Mouse (Mus musculus): ENCODE data around the gene Wdfy3.

The Wdfy3 gene

DNA sequence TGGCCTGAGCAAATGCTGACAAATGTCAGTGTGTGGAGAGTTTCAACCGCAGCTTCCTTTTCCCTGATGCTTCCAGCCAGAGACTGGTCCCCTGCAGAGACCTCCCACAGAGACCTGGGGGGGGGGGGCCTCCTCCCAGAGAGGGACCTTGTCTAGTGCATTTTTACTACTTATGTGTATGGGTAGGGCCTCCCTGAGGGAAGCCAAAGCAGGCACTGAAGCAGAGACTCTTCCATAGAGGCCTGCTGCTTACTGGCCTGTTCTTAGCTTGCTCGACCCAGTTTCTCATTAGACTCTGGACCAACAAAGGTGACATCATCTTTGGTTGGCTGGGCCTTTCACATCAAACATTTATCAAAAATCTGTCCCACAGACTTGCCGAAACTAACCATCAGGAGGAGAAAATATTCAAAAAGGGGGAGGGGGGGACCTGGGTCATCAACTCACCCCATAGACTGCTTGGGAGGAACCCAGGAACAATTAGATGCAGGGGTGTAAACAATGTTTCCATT lies 14.5 kb downstream of the Wdfy3 start:
- no peak for DNase-seq (ENCODE audit: low spot score)

DNA sequence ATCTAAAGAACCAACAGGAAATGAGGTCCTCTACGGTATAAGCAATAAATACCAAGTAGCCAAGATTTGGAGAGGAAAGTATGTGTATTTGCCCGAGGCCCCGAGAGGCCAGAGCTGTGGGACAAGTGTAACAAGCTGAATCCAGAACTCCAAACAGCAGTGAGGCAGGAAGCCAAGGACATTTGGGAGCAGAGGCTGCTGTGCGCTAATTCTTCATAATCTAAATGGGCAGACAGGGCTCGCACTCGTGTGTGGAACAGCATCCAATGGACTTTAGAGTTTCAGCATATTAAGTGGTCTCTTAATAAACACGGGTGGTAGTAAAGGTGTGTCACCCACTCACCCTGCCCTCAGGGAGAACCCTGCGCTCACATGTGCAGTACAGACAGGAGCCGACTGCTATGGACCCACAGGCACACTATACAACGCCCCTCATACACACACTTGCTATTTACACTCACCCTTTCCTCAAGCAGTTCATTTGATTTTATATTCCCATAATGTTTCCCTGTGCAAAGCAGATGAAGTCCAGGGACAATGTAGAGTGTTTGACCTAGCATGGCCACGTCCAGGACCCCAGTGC lies 15.1 kb downstream of the Wdfy3 start:
- no peak for DNase-seq (ENCODE audit: low spot score)

DNA sequence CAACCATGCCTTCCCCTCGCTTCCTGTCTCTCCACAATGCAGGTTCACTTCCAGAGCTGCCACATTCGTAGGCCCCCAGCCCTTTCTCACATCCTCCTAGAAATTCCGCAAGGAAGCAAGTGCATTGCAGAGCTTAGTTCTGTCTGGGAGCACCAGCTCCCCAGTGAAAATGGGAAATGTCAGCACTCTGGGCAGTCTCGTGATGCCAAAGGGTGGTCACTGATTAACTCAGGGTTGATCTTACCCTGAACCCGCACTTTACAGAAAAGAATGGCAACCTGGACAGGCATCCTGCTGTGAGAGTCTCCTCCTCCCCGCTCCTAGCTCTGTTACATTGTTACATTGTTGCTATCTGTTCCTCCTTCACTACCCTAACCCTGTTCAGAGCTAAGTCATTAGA lies 16.8 kb downstream of the Wdfy3 start:
- DNase-seq (ENCODE audit: low spot score) = no peak

DNA sequence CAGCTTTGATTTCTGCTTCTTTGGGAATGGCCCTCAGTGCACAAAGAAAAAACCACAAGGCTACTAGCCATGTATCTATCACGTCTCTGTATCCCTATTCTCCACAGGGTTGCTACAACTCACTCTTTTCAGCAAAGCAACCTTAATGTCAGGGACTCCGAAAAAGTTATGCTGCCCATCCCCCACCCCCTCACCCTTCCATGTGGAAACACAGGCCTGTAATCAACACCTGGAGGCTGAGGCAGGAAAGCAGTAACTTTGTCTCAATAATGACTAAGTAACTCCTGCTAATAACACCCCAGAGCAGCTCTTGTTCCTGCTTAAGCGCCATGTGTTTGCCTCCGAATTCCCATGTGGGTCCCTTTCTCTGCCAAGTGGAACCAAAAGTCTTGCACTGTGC lies 17.3 kb downstream of the Wdfy3 start:
- DNase-seq (ENCODE audit: low spot score) = no peak

DNA sequence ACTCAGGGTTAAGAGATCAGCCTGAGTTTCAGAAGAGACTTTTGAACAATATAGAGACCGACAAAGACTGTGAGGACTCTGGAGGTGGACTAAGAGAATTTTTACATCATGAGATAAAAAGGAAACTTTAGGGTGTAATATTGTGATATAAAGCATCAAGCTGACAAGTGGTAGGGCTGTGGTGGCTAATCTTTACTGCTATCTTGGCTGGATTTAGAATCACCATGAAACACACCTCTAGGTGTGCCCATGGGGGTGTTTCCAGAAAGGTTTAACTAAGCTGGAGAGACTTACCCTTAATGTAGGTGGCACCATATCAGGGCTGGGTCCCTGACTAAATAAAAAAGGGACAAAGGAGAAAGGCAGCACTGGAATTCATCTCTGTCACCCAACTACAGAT lies 19.0 kb downstream of the Wdfy3 start:
- DNase-seq (ENCODE audit: low spot score) = no peak

DNA sequence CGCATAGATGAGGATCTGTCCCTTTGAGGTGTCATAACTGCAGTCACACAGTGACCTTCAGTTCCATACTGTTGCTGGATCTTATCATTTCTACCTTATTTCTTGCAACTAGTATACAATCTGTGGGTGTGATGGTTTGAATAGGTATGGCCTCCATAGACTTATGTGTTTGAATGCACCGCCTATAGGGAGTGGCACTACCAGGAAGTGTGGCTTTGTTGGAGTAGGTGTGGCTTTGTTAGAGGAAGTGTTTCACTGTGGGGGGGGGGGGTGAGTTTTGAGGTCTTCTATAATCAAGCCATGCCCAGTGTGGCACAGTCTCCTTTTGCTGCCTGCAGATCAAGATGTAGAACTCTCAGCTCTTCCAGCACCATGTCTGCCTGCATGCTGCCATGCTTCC lies 21.3 kb downstream of the Wdfy3 start:
- DNase-seq (ENCODE audit: low spot score) = no peak

DNA sequence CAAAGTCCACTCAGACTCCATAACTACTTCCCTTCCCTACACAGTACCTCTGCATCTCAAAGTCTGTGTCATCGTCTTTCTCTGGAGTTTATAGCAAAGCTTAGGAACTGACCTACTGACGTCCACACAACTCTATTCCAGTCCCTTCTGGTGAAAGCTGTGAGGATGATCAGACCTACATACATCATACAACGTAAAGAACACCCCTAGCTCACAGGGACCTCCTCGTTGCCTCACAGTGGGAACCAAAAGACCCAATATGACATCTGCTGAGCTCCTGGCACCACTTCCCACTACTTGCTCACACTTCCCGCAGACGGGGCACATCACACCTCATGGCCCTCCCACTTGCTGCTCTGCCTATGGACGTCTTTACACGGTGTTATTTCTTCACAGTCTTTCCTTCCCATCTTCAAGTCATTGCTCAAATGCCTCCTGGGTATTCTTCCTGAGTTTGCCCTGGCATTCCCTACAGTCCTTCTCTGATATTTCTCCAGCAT lies 23.1 kb downstream of the Wdfy3 start:
- no peak for DNase-seq (ENCODE audit: low spot score)

DNA sequence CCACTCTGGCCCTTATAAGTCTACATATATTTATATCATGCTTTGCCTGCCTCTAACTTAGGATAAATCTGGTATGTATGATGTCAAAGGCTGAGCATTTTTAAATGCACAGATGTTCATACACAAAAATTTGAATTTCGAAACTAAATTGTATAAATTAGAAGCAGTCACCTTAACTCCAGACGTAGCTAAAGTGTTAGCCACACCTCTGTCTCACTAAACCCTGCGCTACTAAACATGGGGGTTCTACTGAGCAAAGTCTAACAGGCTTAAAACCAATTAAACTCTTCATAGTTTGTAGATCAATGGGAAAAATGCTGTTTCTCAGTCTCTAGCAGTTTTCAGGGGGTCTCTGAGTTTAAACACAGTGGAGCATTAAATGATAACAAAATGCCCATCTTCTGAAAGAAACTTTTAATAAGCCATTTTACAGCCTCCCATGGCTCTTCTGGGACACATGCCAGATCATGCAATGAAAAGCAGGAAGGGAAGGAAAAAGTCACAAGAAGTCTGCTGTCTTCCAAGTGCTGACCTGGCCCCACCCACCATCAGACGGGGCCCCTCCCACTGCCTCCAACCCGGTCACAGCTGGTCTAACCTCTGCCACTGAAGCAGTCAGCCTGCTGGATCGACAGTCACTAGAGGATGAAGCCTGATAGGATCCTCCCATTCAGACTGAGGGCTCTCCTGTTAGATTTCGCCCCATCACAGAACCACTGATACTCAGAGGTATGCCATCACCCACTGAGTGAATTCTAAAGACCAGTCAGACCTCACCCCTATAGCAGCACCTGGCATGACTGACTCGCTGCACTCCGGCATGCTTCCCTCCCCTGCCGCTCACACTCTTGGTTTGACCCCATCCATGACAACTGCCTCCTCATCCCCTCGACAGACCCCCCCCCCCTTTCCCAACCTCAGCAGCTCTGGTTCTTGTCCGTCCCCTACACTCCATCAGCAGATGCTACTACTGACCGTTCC lies 23.8 kb downstream of the Wdfy3 start:
- DNase-seq (ENCODE audit: low spot score) = no peak

DNA sequence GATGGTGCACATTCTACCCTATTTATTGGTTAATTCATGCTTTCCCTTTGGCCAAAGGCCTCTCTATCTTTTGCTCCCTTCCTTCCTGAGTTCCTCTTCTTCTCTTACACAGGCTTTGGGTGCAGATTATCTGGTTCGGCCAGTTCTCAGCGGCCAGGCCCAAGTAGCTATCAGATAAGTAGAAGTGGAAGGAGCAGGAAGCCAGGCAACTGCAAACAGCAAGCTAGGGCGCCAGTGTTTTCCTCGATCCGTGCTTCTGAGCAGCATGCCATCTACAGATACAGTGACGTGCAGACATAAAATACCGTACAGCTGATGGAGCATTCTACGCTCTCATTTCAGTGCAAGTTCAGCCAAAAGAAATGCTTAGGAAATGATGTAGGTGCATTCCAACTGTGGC lies 24.5 kb downstream of the Wdfy3 start:
- no peak for DNase-seq (ENCODE audit: low spot score)

DNA sequence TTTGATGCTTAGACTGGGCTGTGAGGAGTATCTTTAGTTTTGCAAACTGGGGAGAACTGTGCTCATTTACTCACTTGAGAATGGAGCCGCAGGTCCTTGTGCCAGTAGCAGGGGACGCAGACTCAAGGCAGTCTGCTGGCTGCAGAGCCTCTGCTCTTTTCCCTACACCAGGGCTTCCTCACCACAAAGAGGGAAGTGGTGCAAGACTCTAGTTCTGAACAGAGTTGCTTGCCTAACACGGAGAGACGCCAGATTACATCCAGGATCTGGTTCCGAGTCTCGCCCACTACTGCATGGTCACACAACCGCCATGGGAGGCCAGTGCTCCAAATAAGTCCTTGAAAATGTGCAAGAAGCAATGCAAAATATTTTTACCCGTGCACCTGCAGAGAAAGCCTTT lies 36.4 kb downstream of the Wdfy3 start:
- DNase-seq (ENCODE audit: low spot score) = no peak

DNA sequence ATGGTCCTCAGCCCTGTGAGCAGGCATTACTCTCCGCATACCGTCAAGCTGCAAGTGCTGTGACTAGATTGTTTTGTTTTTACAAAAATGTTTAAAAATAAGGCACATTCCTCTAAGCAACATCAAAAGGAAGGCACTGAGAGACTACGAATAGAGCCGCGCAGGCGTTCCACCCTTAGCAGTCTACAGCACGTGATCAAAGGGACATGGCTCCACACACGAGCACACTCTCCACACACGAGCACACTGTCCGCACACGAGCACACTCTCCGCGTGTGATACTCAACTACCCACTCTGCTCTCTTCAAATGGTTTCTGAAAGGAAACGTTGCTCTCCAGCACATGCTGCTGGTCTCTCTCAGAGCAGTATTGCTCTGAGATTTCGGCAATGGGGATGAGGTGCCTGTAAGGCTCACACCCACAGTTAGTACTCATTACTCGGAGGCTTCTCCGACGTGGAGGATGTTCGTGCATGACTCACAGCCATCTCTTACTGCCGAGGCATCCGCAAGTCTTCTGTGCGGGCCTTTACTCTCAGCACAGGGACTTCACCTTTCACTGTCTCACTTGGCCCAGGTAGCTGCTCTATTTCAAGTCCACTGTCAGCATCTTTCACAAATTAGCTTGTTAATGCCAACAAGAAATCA lies 37.0 kb downstream of the Wdfy3 start:
- no peak for DNase-seq (ENCODE audit: low spot score)

DNA sequence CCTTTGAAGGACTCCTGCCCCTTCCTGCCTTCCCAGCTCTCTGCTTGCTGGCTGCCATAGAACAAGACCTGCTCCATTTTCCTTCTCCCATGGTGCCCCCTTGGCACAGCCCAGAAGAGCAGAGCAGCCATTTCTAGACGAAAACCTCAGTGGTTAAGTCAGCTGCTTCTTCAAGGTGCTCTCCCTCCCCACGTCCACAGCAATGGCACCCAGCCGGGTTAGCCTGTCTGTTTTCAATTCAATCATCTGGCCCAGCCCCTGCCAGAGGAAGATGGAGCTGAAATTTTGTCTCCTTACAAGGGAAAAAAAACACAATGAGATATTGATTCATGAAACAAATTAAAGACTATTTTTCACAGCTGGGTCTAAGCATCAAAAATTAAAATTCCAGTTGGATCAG lies 37.5 kb downstream of the Wdfy3 start:
- no peak for DNase-seq (ENCODE audit: low spot score)

DNA sequence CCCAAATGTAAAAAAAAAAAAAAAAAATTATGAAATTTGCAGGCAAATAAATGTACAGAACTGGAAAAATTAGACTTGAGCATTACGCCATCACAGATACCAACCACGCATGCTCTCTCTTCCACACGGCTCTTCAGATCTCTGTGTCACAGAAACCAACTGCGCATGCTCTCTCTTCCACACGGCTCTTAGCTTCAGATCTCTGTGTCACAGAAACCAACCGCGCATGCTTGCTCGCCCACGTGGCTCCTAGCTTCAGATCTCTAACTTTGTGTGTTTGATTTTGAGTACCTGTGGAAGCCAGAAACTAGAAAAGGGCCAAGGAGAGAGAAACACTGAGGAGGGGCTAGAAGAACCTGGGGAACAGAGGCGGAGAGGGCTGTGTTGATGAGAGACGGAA lies 46.3 kb downstream of the Wdfy3 start:
- DNase-seq (ENCODE audit: low spot score) = no peak

DNA sequence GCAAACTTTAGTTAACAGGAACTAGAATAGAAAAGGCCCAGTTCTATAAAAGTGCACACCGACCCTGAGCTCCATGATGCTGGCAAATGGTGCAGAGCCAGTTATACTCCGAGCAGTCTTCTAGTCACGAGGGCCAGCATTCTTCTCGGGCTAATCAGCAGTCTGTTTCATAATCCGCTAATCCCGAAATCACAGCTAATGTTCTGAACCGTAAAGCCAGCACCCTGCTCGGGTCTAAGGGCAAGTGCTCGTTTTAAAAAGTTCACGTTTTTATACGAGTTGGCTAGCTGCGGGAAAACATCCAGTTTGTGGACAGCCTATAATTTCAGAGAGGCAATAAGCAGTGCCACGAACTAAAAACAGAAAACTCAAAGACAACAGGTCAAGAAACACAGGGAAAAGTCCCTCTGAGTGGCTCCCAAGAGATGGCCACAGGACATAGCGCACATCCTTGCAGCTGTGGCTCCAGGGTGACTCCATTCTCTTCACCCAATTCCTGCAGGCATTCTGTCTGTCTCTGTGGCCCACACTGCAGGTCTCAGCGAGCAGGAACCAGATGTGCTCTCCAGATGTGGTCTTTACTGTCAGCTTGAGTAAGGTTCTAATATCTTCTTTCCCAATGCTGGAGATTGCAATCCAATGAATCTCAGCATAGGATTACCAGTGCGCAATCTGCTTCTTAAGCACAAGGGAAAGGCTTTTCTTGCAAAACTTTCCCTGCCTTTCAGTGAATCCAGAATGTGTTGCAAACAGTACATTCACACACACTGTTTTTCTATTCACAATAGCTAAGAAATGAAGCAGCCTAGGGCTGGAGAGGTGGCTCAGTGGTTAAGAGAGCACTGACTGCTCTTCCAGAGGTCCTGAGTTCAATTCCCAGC lies 47.5 kb downstream of the Wdfy3 start:
- DNase-seq (ENCODE audit: low spot score) = no peak

DNA sequence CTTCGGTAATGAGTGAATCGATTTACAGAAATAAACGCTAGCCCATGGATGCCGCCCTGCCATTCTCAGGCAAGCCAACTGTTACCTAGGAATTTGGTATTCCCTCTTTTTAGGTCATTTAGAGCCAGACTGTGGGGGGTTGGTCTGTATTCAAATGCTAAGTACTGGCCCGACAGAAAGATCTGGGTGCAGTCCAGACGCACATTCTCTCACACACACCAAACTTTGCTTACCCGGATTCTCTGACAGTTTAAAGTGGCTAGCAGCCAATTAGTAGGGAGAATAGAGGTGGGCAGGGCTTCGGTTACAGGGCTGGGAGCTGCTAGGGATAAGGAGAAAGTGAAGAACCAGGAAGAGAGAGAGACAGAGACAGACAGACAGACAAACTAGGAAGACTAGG lies 55.5 kb downstream of the Wdfy3 start:
- DNase-seq (ENCODE audit: low spot score) = no peak

DNA sequence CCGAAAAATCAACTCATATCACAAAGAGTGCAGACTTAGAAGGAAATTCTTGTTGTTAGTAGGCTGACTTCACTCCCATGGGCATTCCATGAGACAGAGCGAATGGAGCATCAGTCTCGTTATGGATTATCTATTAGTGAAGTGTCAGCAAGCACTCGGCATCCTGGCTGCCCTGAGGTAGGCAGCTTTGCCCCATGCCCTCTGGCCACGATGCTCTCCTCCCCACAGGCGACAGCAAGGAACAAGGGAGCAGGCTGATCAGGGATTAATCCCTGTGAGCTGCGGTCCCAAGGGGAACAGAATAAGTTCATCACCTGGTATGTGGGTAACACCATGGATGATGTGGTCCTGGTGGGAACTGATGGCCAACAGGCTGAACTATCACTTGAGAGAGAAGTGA lies 55.9 kb downstream of the Wdfy3 start:
- DNase-seq (ENCODE audit: low spot score) = no peak

DNA sequence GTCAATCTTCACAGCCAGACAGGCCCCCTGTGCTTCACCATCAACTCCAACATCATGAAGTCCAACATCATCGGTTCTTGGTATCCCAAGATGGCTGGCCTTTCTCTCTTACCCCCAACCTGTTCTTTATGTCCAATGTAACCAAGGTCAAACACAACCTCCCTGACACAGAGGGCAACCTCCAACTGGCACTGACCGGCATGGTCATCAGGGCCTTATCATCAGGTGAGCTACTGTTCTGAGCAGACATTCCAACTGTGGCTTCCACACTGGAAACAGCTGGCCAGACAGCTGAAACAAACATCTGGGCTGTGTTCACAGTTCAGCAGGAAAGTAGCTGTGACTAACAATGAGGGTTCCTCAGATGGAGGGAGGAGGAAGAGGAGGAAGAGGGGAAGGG lies 58.8 kb downstream of the Wdfy3 start:
- DNase-seq (ENCODE audit: low spot score) = no peak

DNA sequence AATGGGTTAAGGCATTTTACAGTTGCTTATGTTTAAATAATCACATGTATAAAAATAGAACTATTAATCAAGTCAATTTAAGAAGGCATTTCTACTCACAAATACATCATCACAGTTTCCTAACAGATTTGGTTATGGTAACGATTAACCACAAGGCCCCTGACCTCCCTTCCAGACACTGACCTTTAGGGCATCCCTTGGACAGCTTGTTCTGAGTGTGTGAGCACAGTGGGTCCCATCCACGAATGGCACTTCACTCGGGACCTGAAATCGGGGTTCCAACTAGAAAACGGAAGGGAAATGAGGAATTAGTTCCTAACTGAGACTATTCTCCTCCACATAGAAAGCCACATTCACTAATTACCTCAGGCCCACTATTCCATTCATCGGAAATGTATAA lies 60.1 kb downstream of the Wdfy3 start:
- no peak for DNase-seq (ENCODE audit: low spot score)

DNA sequence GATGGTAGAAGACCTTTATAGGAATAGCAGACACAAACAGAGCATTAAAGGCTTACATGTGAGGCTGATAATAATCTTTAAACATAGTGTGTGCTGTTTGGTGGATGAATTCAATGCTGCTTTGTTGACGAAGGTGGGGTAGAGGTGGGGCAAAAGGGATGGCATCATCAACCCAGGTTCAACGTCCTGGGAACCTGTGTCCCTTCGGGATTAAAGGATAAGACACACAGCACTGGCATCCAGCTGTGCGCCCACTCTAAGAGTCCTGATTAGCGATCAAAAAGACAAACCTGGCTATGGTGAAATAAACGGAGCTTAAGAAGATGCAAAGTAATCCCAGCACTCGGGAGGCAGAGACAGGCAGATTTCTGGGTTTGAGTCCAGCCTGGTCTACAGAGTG lies 61.0 kb downstream of the Wdfy3 start:
- no peak for DNase-seq (ENCODE audit: low spot score)

DNA sequence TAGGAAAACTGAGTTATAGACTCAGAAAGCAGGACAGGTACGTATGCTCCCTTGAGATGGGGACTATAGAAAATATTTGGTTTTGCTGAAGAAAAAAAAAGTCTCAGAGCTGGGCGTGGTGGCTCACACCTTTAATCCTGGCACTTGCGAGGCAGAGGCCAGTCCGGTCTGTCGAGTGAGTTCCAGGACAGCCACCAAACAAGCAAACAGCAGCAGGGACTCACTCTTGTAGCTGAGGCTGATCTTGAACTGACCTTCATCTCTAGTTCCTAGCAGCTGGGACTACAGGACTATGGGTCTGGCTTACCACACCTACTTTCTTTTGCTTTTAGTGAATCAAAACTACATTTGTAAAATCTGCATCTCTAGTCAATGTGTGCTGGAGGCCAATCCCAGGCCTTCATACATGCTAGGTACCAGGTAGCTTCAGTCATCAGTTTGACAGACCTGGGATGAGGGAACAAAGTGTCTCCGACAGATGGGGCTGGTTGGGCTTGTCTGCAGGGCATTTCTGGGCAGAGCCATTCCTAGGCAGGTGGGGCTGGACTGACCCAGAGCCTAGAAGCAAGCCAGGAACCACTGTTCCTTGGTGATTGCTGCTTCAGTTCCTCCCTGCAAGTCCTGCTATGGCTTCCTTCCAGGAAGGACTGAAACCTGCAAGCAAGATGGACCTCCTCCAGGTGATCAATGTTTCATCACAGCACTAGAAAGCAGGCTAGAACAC lies 63.3 kb downstream of the Wdfy3 start:
- DNase-seq (ENCODE audit: low spot score) = no peak

DNA sequence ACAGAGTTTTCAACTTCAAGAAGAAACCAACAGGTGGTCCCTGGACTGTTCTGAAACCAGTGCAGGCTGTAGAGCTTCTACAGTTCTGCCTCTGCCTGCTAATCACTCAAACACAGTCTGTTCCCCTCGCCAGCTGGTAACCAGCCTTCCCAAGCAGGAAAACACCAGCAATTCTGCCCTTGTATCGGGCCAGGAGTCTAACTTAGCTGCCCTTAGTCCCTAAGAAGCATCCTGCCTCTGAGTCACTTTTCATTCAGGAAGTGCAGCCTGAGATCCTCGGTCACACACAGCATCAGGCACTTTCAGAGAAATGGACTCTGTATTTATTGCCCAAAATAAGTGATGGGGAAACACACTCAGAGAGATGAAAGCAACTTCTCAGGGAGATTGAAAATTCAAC lies 66.3 kb downstream of the Wdfy3 start:
- DNase-seq (ENCODE audit: low spot score) = no peak
